Mouse (Mus musculus): Measurements from ENCODE around the gene Tstd2.
A peak's percentile ranks its signal among the peaks of the same experiment; 100 is the strongest.

Gene Tstd2

GRCm38 (mm10) chr4:46138287-46139222 lies at the start of gene Tstd2, which contains the start of gene Ncbp1:
Tstd2 (minus strand) TSS chr4:46138694.
Ncbp1 (plus strand) TSS chr4:46138613.
- DNase-seq: peak; percentile 95 to 96

- DNase-seq: no peak
Measured at GRCm38 (mm10) chr4:46186466-46186865, 48.0 kb upstream of the Tstd2 start.

- DNase-seq: no peak
Measured at GRCm38 (mm10) chr4:46185890-46186289, 47.4 kb upstream of the Tstd2 start.

GRCm38 (mm10) chr4:46185423-46185822 lies 46.9 kb upstream of the Tstd2 start:
- no peak for DNase-seq

- no peak for DNase-seq
Measured at GRCm38 (mm10) chr4:46182181-46182580, 43.7 kb upstream of the Tstd2 start.

GRCm38 (mm10) chr4:46181168-46181567 lies 42.7 kb upstream of the Tstd2 start:
- no peak for DNase-seq

- no peak for DNase-seq
Measured at GRCm38 (mm10) chr4:46177496-46177895, 39.0 kb upstream of the Tstd2 start.

GRCm38 (mm10) chr4:46177018-46177417 lies 38.5 kb upstream of the Tstd2 start:
- no peak for DNase-seq

GRCm38 (mm10) chr4:46176313-46176712 lies 37.8 kb upstream of the Tstd2 start:
- DNase-seq: no peak

GRCm38 (mm10) chr4:46171761-46172160 lies 33.3 kb upstream of the Tstd2 start:
- DNase-seq: no peak

- no peak for DNase-seq
Measured at GRCm38 (mm10) chr4:46165831-46166230, 27.3 kb upstream of the Tstd2 start.

GRCm38 (mm10) chr4:46164027-46164426 lies 25.5 kb upstream of the Tstd2 start:
- no peak for DNase-seq

GRCm38 (mm10) chr4:46151903-46152544 lies 13.5 kb upstream of the Tstd2 start:
- no peak for DNase-seq

GRCm38 (mm10) chr4:46146881-46147280 lies 8.4 kb upstream of the Tstd2 start:
- no peak for DNase-seq

GRCm38 (mm10) chr4:46144323-46144722 lies 5.8 kb upstream of the Tstd2 start:
- DNase-seq: peak; percentile 32 to 39

GRCm38 (mm10) chr4:46137629-46138286 lies 736 bp downstream of the Tstd2 start:
- peak in 1 of 2 experiments; percentile 37 for DNase-seq

- no peak for DNase-seq
Measured at GRCm38 (mm10) chr4:46131791-46132190, 6.7 kb downstream of the Tstd2 start.

GRCm38 (mm10) chr4:46130221-46130620 lies 8.3 kb downstream of the Tstd2 start:
- DNase-seq: peak; percentile 72 to 76

- DNase-seq: no peak
Measured at GRCm38 (mm10) chr4:46129311-46130004, 9.0 kb downstream of the Tstd2 start.

GRCm38 (mm10) chr4:46126541-46126940 lies 12.0 kb downstream of the Tstd2 start:
- peak; percentile 91 to 92 for DNase-seq

- DNase-seq: no peak
Measured at GRCm38 (mm10) chr4:46123358-46123757, 15.1 kb downstream of the Tstd2 start.

GRCm38 (mm10) chr4:46120767-46121166 lies 17.7 kb downstream of the Tstd2 start:
- DNase-seq: no peak

All from cerebellum, postnatal 10 days (tissue).